Mouse (Mus musculus) bone marrow, adult 2 months (tissue): Measurements from ENCODE around the gene Tspan8.

ENCODE experiments used
- CTCF ChIP-seq: fragments of 200-500 bp; IDR thresholded peaks from 2 replicates; pipeline ENCODE4 v1.5.1; 2011; ENCODE audit warnings: low read length, control low read depth; ENCODE audit not compliant: control insufficient read depth, insufficient read depth
- POLR2A ChIP-seq: fragments of 200-500 bp; IDR thresholded peaks from 2 replicates; pipeline ENCODE4 v1.6.1; 2011; ENCODE audit warnings: low read depth, mild to moderate bottlenecking, control low read depth, low read length, borderline replicate concordance; ENCODE audit not compliant: control insufficient read depth

DNA sequence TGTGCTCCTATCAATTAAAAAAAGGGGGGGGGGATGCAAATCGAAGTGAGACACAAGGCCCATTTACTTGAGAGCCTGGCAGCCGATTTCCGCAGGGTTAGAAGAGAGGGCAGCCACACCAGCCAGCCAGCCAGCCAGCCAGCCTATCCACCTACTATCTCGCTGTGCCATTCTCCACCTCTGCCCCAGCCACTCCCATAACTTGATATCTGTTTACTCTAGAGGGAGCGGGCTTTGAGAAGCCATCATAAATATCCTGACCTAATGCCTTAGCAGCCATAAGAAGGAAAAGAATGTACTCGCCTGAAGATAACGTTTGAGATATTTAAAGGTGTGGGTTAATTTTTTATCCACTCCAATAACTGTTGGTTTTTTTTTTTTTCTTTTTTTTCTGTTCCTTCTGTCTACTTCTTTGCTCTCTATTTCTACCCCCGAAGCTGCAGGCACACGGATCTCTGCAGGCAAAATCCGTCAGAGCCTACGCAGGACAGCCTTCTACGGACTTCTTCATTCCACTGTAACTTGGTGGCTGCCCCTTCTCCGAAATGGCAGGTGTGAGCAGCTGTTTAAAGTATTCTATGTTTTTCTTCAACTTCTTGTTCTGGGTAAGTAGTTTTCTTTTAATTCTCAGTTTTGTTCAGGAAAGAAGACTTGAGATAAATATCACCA is 558 bp downstream of the Tspan8 start:
- TF ChIP-seq POLR2A (peak; percentile 57; the same call in 1 of the 2 replicates), CTCF (no peak)
